Mouse (Mus musculus) left cerebral cortex, postnatal 36 days (tissue): ENCODE measurements around the gene Kcnk4. TPM values are rescaled to one million over a fixed set of nuclear protein-coding genes. Genes with fewer than 3 reads are reported as not detected.
"Not testable (repeated sequence)": the region's sequence is repeated elsewhere in the genome, so short reads cannot be mapped to it uniquely, and the experiment has no call there.

ENCODE experiments used
- DNase-seq, 2 experiments: peaks; one replicate each; pipeline ENCODE4 v3.0.0; 2021 to 2022; ENCODE audit warnings: low spot score in 2 of 2, mixed read lengths in 1 of 2
- intact Hi-C: fragments of 180-260 bp; cut with DNase I; formaldehyde crosslinking; loops from one replicate; pipeline ENCODE4 v1.15.1; 2025
- total RNA-seq, 2 experiments: library from RNA; stranded (reverse); gene quantifications; 2 replicates each; pipeline ENCODE4 v1.2.3; 2021

Gene Kcnk4
- total RNA-seq, 2 experiments from 2014 or later, result 34.9 to 37.0 TPM

GRCm38 (mm10) chr19:6921647-6922567 is 12.4 kb downstream of the Kcnk4 start, which contains the start of gene Esrra:
Gene Esrra (minus strand): TSS chr19:6921813.
- intact Hi-C loops, result loop anchor here (1.0 to 10.0 kb wide), 3 partner anchors 19 to 103 kb away; partner anchors contain the start of gene Bad
- peak; percentile 100 for DNase-seq

DNA sequence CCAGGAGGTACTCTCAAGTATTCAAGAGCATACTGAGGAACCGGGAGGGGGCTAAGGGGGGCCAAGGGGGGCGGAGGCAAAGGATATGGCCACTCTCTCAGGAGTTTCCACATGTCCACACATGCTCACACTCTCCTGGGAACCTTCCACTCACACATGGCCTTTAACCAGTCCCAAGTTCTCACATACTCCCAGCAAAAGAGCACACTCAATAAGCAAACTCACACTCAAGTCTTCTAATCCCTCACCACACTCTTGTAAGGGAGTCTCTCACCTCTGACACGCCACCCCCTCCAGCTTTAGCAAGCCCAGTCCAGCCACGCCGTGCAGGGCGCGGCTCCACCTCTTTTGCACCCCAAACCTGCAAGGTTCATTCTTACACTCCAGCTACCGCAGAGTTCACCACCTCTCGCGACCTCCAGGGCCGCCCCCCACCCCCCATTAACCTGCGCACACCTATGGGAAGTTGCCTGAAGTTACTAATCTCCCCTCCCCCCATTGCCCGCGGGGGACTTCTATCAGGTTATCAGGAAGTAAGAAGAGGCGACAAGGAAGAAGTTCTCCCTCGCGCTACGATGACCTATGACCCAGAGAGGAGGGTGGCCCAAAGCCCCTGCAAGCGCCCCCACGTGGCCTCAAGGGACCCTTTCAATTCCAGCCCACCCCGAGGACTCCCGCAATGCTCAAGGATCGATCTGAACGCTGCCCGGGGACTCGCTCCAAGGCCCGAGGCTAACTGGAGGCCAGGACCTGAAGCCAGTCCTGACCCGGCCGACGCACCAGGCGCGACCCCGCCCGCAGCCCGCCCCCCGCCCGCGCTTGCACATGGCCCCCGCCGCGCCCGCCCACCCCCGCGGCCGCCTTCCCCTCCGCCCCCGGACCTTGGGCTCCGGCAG is 13.3 kb downstream of the Kcnk4 start:
- intact Hi-C loops, result loop anchor here (1.0 to 10.0 kb wide), 3 partner anchors 20 to 104 kb away; partner anchors contain the start of gene Bad
- peak in 1 of 2 experiments; percentile 39 for DNase-seq

DNA sequence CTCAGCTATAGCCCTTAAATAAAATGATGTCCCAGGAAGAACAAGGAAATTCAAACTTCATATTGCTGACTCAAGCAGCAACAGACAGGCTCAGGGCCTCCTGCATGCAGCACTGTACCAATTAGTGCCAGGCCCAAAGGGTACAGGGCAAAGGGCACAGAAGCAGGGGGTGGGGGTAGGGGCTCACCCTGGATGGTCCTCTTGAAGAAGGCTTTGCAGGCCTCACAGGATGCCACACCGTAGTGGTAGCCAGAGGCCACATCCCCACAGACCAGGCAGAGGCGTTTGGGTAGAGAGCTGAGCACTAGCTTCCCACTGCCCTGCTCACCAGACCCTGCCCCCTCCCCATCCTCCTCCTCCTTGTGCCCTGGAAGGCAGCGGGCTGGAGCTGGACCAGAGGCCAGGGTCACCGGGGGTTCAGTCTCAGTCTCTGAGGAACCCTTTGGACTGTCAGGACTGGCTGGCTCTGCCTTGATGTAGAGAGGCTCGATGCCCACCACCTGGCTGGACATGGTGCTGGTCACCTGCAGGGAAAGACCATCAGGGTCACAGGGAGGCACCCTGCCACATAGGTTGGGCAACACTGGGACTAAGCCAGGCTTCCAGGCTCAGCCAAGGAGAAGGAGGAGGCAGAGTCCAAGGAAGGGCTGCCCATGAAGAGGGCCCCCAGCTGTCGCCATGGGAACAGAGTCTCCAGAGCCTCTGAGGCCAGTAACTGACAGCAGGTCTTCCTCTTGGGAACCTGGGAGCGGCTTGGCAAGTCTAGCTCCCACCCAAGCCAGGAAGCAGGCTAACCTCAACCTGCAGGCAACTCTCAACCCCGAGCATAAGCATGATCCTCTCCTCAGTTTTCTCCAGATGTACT is 14.2 kb downstream of the Kcnk4 start:
- intact Hi-C loops, result loop anchor here (2.0 to 10.0 kb wide), 2 partner anchors 59 to 105 kb away; no protein-coding TSS in a partner anchor
- no peak for DNase-seq

- no peak for DNase-seq
- intact Hi-C loops, result no loop called here
Measured at GRCm38 (mm10) chr19:6919431-6919830, 14.9 kb downstream of the Kcnk4 start.

GRCm38 (mm10) chr19:6918321-6918720 is 16.0 kb downstream of the Kcnk4 start:
- intact Hi-C loops, result no loop called here
- no peak for DNase-seq

DNA sequence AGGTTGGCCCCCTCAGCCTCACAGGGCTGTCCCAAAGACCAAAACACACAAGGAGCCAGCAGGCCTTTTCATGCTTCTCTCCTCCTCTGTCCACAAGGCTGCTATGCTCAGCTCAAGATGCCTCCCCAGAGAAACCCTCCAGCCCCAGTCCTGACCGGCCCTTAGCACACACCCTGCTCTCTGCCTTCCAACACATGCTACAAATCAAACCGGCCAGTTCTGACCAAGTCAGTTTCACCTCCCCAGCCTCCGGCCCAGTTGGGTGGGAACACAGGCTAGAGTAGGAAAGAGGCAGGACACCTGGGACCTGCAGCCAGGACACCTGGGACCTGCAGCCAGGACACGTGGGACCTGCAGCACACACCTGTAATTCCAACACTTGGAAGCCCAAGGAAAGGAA is 17.8 kb downstream of the Kcnk4 start:
- intact Hi-C loops, result no loop called here

GRCm38 (mm10) chr19:6915276-6915675 is 19.0 kb downstream of the Kcnk4 start:
- intact Hi-C loops, result no loop called here

More for the DNA sequence above, 17.8 kb downstream of the Kcnk4 start:
- DNase-seq, result no peak

DNA sequence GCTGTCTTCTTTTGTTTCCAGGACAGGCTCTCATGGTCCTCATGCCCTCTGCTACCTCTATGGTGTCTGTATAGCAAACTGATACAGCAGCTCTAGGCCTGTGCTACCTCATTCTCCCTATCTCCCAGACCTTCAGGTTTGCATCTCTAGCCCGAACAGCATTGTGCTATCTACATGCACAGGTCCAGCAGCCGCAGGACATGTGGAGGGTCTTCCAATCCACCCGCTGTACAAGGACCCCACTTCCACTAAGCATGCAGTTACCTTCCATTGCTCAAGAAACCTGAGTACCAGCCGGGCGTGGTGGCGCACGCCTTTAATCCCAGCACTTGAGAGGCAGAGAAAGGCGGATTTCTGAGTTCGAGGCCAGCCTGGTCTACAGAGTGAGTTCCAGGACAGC is 19.8 kb downstream of the Kcnk4 start:
- no peak for DNase-seq
- intact Hi-C loops, result no loop called here

More at GRCm38 (mm10) chr19:6915276-6915675, 19.0 kb downstream of the Kcnk4 start:
- DNase-seq, result no peak

- DNase-seq, result no peak
- intact Hi-C loops, result no loop called here
Measured at GRCm38 (mm10) chr19:6913991-6914390, 20.3 kb downstream of the Kcnk4 start.

DNA sequence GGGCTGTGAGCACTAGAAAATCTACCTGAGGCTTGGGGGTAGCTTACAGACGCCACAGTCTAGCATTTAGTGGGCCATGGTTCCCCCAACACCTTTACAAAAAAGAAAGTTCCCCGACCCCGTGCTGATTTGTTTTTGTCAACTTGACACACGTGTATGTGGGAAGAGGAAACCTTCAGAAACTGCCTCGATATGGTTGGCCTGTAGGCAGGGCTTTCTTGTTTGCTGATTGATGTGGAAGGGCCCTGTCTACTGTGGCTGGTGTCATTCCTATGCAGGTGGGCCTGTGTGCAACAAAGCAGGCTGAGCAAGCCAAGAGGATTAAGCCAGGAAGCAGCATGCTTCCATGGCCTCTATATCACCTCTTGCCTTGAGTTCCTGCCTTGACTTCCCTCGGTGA is 21.3 kb downstream of the Kcnk4 start:
- intact Hi-C loops, result no loop called here
- DNase-seq, result no peak

- DNase-seq, result no peak
- intact Hi-C loops, result no loop called here
Measured at GRCm38 (mm10) chr19:6912205-6912970, 21.9 kb downstream of the Kcnk4 start.

DNA sequence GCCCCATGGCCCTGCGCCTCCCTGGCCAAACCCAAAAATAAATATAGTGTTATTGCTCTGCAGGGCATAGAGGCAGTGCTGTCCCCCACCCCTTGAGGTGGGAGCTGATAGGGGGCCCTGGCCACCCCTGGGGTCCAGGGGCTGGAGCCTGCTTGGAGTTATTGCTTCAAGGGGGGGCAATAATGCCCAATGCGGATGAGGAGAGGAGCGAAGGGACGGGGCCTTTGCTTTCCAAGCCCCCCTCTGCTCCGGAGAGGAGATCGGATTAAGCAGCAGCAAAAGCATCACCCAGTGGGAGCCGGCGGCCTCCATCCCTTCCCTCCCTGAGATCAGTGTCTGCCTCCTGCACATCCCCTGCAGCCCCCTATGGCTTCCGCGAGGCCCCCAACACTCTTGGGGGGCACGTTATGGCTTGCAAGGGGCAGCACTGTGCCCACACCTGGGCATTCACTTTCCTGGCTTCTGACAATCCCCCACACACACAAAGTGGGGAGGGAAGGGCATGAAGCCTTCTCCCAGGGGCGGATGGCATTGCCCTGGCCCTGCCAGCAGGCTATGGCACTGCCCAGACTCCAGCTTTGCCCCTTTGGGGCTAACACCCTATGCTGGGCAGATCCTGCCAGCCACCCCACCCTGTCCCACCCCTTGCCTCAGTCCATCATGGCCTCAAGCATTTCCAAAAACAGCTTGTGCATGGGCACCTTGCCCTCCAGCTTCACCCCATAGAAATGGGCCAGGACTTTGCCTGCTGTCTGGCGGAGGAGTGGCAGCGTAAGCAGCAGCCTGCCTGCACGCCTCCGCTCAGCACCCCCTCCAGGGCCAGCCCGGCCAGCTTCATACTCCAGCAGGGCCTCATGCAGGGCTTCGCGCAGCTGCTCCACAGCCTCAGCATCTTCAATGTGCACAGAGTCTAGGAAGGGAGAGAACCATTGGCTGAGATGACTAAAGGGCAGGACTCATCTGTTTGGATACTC is 22.9 kb downstream of the Kcnk4 start:
- DNase-seq, result no peak
- intact Hi-C loops, result no loop called here

- not testable (repeated sequence) for DNase-seq
Measured at GRCm38 (mm10) chr19:6910306-6910705, 24.0 kb downstream of the Kcnk4 start.

GRCm38 (mm10) chr19:6909507-6910289 is 24.6 kb downstream of the Kcnk4 start, which contains the start of the genes Trmt112 and Prdx5:
Gene Trmt112 (plus strand): TSS chr19:6909698.
Gene Prdx5 (minus strand): TSS chr19:6910106.
- DNase-seq, result peak; percentile 91 to 93
- intact Hi-C loops, result loop anchor here (5.0 kb wide), 1 partner anchor 67 kb away; the partner anchor contains the start of gene Rps6ka4

More at GRCm38 (mm10) chr19:6910306-6910705, 24.0 kb downstream of the Kcnk4 start:
- intact Hi-C loops, result not testable (repeated sequence)

DNA sequence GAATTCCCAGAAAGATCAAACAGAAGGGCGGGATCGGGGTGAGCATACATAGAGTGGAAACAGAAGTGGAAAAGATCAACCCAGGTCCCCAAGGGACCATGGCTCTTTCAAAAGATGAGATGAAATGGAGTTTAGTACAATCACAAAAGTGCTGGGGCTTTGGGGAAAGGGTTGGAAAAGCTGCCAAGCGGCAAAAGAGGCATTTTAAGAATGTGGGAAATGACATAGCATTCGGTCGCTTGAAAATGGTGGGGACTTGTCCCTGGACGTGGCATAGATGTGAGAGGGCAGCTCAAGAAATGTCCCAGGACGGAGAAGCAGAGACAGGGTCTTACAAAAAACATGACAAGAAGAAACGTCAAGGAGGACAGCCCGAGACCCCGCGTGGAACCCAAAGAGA is 25.3 kb downstream of the Kcnk4 start:
- DNase-seq, result no peak
- intact Hi-C loops, result loop anchor here (5.0 kb wide), 1 partner anchor 67 kb away; the partner anchor contains the start of gene Rps6ka4
